Mouse (Mus musculus) ovary, adult 2 months (tissue): ENCODE measurements around the gene Gm10985. TPM values are rescaled to one million over a fixed set of nuclear protein-coding genes. Genes with fewer than 3 reads are reported as not detected.

Experiments
- polyA plus RNA-seq: library from polyadenylated mRNA; depleted of rRNA; stranded (reverse); fragments of >200 nt; gene quantifications from 2 replicates; pipeline ENCODE4 v1.2.3, GENCODE M21; 2012; rRNA removed

Gene Gm10985
- polyA plus RNA-seq = not detected in 2 replicates

DNA sequence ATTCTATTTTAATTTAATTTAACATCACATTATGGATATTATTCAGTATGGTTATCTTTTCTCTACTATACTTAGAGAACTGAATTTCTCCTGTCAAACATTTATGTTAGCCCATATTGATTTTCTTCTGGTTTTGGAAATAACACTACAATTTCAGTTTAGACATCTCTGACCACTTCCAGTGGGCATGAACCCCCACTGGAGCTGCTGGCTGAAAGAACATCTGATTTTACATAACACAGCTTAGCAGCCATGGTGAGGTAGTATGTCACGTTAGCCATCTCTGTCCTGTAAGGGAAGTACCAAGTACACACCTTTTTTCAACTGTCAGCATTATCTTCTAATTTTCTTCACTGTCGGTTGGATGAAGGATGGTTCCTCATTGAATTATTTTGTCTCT is at the start of gene Gm10985:
Gm10985 (plus strand) TSS at position 301 of the 400 bp plus-strand sequence.

DNA sequence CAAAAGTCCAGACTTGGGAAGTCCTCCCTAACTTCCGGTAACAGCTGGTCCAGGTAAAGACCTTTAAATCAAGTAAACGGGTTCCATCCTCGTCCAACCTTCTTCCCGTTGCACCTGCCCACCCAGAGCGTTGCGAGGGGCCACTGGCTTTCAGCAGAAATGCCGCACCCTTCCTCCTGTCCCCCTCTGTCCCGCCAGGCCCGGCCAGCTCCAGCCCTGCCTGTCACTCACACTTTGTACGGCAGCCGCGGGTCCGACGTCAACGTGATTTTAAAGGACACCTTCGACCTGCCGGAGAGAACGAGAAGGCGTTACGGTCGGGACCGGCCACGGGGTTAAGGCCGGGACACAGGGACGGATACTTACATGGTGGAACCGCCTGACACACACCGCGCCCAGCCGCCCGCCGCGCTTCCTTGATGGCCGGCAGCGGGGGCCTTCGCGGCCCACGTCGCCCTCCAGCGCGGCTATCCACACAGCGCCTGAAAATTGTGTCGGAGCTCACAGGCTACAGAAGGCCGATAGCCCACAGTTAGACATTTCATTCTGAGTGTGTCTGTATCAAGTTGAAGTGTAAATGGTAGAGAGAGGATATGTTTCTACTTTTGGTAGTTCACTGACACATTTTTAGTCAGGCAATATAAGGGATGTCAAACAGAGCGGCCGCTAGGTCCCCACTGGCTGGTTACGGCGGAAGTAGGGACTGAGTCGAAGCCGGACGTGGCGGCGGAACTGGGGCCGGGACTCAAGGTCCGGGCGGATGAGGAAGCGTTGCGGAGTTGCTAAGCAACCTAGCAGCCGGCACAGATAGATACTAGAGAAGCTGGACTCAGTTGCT is 18.7 kb downstream of the Gm10985 start, which contains the start of gene Ufm1:
Ufm1 (minus strand) TSS at position 448 of the 838 bp plus-strand sequence.

Other genes starting within 250 kb of the Gm10985 start
- gene Frem2, start 187.7 kb upstream of the Gm10985 start, polyA plus RNA-seq = 1.9 and 2.8 TPM in 2 replicates
- gene Ufm1, start 18.7 kb downstream of the Gm10985 start, polyA plus RNA-seq = 3.0 and 3.1 TPM in 2 replicates